Mouse (Mus musculus): ENCODE measurements around the gene Krtap4-16.
"Not testable (repeated sequence)": the region's sequence is repeated elsewhere in the genome, so short reads cannot be mapped to it uniquely, and the experiment has no call there.

GRCm38 (mm10) chr11:99815566-99815965 is 35.8 kb downstream of the Krtap4-16 start, which contains the start of gene Gm11564:
- TF ChIP-seq CTCF (IDR thresholded peaks at IDR 0.05; ENCODE audit: extremely low read depth, insufficient read depth, insufficient read length, insufficient replicate concordance); POLR2A (IDR thresholded peaks at IDR 0.05; ENCODE audit: low read depth, low read length): not testable (repeated sequence)
